18 mouse cellular contexts compared by ENCODE assay signal in genomic region chr8:11404614-11405013, GRCm38 (mm10).
DNase-seq lines count a peak whose midpoint lies in the region; ATAC-seq and TF ChIP-seq lines count a peak whose summit lies in the region.
"Had no signal": no experiment of that assay in that cellular context is flagged by ENCODE, and none has a peak within 500 bp of the region (broad histone marks: within the 10 kb centered on the region; RNA-seq: fewer than 3 reads in every experiment).

No protein-coding gene starts in this region.

- TF ChIP-seq CTCF in heart, postnatal 0 days (IDR thresholded peaks at IDR 0.05; ENCODE audit: low read depth) = no peak
- no peak for TF ChIP-seq CTCF in lung, embryonic 14.5 days (IDR thresholded peaks at IDR 0.05; ENCODE audit: low read depth)

- peaks cover 21% of the 10 kb centered on the region for H3K4me1 ChIP-seq in heart, postnatal 0 days (ENCODE audit: control insufficient read depth, insufficient read depth)
- H3K4me1 ChIP-seq in heart, embryonic 11.5 days (ENCODE audit: control insufficient read depth, insufficient read depth, low read length) = peaks cover 24% of the 10 kb centered on the region
- peaks cover 12% of the 10 kb centered on the region; the same call in 1 of the 2 replicates for H3K4me1 ChIP-seq in lung, embryonic 14.5 days (ENCODE audit: insufficient read depth)
- peaks cover 9% of the 10 kb centered on the region for H3K4me1 ChIP-seq in brown adipose tissue, adult 24 weeks (ENCODE audit: control insufficient read depth, insufficient read depth, insufficient read length, low read length)

- no peak overlapping the region for H3K9ac ChIP-seq in heart, postnatal 0 days (replicated peaks; ENCODE audit: low read depth, low read length)
- no peak overlapping the region for H3K9ac ChIP-seq in heart, embryonic 11.5 days (ENCODE audit: low read depth, low read length)
- no peak overlapping the region for H3K9ac ChIP-seq in lung, embryonic 14.5 days
- H3K9ac ChIP-seq: embryonic facial prominence, embryonic 12.5 days; hindbrain, embryonic 15.5 days; limb, embryonic 13.5 days had no signal

- WGBS in heart, postnatal 0 days = 69% methylated on average over 4 of the region's 4 CpGs
- WGBS in heart, embryonic 11.5 days (ENCODE audit: insufficient replicate concordance) = 68% methylated on average over 4 of the region's 4 CpGs
- 72% methylated on average over 4 of the region's 4 CpGs for WGBS in lung, embryonic 14.5 days

- H3K4me3 ChIP-seq in heart, postnatal 0 days (ENCODE audit: low read depth, low read length) = no peak overlapping the region
- no peak overlapping the region for H3K4me3 ChIP-seq in heart, embryonic 11.5 days (ENCODE audit: low read depth, low read length)
- no peak overlapping the region for H3K4me3 ChIP-seq in lung, embryonic 14.5 days (ENCODE audit: low read depth, low read length)
- H3K4me3 ChIP-seq in brown adipose tissue, adult 24 weeks (ENCODE audit: insufficient read depth, low read depth, low read length) = no peak overlapping the region
- H3K4me3 ChIP-seq: embryonic facial prominence, embryonic 12.5 days; hindbrain, embryonic 15.5 days; left cerebral cortex, adult 2 months; limb, embryonic 13.5 days had no signal

- H3K4me2 ChIP-seq in heart, postnatal 0 days (ENCODE audit: low read depth, low read length) = no peak overlapping the region
- no peak overlapping the region for H3K4me2 ChIP-seq in heart, embryonic 11.5 days
- H3K4me2 ChIP-seq in lung, embryonic 14.5 days = no peak overlapping the region
- H3K4me2 ChIP-seq: embryonic facial prominence, embryonic 12.5 days; hindbrain, embryonic 15.5 days; limb, embryonic 13.5 days had no signal

- no peak for TF ChIP-seq EP300 in heart, postnatal 0 days (IDR thresholded peaks at IDR 0.05; ENCODE audit: low read depth)

- H3K27me3 ChIP-seq in heart, postnatal 0 days (ENCODE audit: control insufficient read depth, insufficient read depth, low read length) = no peaks in the 10 kb centered on the region
- H3K27me3 ChIP-seq in heart, embryonic 11.5 days (ENCODE audit: control insufficient read depth, insufficient read depth, low read length) = no peaks in the 10 kb centered on the region
- H3K27me3 ChIP-seq in lung, embryonic 14.5 days (ENCODE audit: insufficient read depth, low read length) = no peaks in the 10 kb centered on the region
- H3K27me3 ChIP-seq: embryonic facial prominence, embryonic 12.5 days; hindbrain, embryonic 15.5 days; limb, embryonic 13.5 days had no signal

- DNase-seq in embryo, embryonic 10 days (ENCODE audit: low spot score) = peak; percentile 58
- no peak for DNase-seq in embryo, embryonic 11 days
- DNase-seq in heart, postnatal 0 days (ENCODE audit: low spot score) = no peak
- peak; percentile 19 for DNase-seq in lung, embryonic 14.5 days
- no peak for DNase-seq in lung, postnatal 25 days (ENCODE audit: low spot score)
- DNase-seq in testis, postnatal 10 days (ENCODE audit: low spot score) = no peak
- DNase-seq: adrenal gland, postnatal 25 days; cerebellum, postnatal 25 days; kidney, adult 18-20 months; midbrain, embryonic 14.5 days; right cerebral cortex, postnatal 14 days; thymus, adult 18-20 months had no signal

- H3K9me3 ChIP-seq in heart, postnatal 0 days (replicated peaks; ENCODE audit: control insufficient read depth, low read length) = no peaks in the 10 kb centered on the region
- H3K9me3 ChIP-seq in heart, embryonic 11.5 days (replicated peaks; ENCODE audit: control insufficient read depth, low read length) = no peaks in the 10 kb centered on the region
- no peaks in the 10 kb centered on the region for H3K9me3 ChIP-seq in lung, embryonic 14.5 days (ENCODE audit: low read depth, low read length)
- H3K9me3 ChIP-seq: embryonic facial prominence, embryonic 12.5 days; hindbrain, embryonic 15.5 days; limb, embryonic 13.5 days had no signal

- H3K27ac ChIP-seq in heart, postnatal 0 days (ENCODE audit: low read depth) = peak overlapping the region; percentile 57; the same call in 1 of the 2 replicates
- no peak overlapping the region for H3K27ac ChIP-seq in heart, embryonic 11.5 days (ENCODE audit: low read depth, low read length)
- peak overlapping the region; percentile 65; the same call in 1 of the 2 replicates for H3K27ac ChIP-seq in lung, embryonic 14.5 days (ENCODE audit: low read depth)
- H3K27ac ChIP-seq in brown adipose tissue, adult 24 weeks (replicated peaks; ENCODE audit: low read depth, low read length) = peak overlapping the region; percentile 67; the same call in 1 of the 2 replicates
- H3K27ac ChIP-seq: left cerebral cortex, adult 2 months; limb, embryonic 13.5 days had no signal

- H3K36me3 ChIP-seq in heart, postnatal 0 days (replicated peaks; ENCODE audit: control insufficient read depth, insufficient read depth, low read length) = peaks cover 90% of the 10 kb centered on the region
- peaks cover 10% of the 10 kb centered on the region for H3K36me3 ChIP-seq in heart, embryonic 11.5 days (ENCODE audit: control insufficient read depth, insufficient read depth, low read length)
- H3K36me3 ChIP-seq in lung, embryonic 14.5 days (ENCODE audit: insufficient read depth) = peaks cover 51% of the 10 kb centered on the region
- H3K36me3 ChIP-seq: hindbrain, embryonic 15.5 days had no signal

- no peak for ATAC-seq in heart, postnatal 0 days (ENCODE audit: insufficient read depth, low read depth)
- no peak for ATAC-seq in heart, embryonic 11.5 days (replicated peaks; ENCODE audit: insufficient number of reproducible peaks, low FRiP score, low TSS enrichment)
- ATAC-seq in lung, embryonic 14.5 days (ENCODE audit: insufficient read depth) = no peak

Comparison
In these comparisons a context has a peak if more than half of its experiments do, and no peak if none do; other contexts are left out.
1. DNase-seq: peak in embryo, embryonic 10 days (single experiment) and lung, embryonic 14.5 days (single experiment); none in embryo, embryonic 11 days (single experiment), heart, postnatal 0 days (single experiment), lung, postnatal 25 days (single experiment) and testis, postnatal 10 days (single experiment).